Mouse (Mus musculus): ENCODE measurements around the gene Olfr1339.

DNA sequence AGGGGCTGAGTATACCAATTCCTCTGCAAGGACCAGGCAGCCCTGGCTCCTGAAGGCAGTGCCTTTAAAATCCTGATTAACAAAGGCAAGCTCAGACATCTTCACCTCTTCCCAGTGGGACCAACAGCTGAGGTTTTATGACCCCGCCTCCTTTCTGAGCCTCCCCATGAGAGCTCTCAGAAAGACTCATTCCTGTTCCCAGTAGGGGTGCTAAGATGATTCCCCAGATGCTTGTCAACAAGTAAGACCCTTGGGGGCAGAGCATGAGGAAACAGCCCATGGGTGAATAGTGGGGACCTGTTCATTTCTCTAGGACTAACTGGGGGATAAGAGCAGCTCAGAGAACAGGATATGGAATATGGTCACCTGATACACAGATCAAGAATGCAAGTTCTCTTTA is 26.7 kb downstream of the Olfr1339 start, which contains the start of gene Olfr1338:
- TF ChIP-seq POLR2A (IDR thresholded peaks at IDR 0.05; ENCODE audit: low read depth, low read length), result no peak
- TF ChIP-seq CTCF (IDR thresholded peaks at IDR 0.05; ENCODE audit: borderline replicate concordance, insufficient read depth, low read length), result no peak

All from embryonic fibroblast, embryonic 13.5 days (primary cell).